Mouse (Mus musculus) embryonic fibroblast, embryonic 13.5 days (primary cell): ENCODE measurements around the gene Appbp2. TPM values are rescaled to one million over a fixed set of nuclear protein-coding genes. Genes with fewer than 3 reads are reported as not detected.
A peak's percentile ranks its signal among the peaks of the same experiment; 100 is the strongest.

ENCODE experiments used
- H3K27ac ChIP-seq: 2 replicates; pipeline ENCODE4 v1.5.1; 2012; ENCODE audit warnings: low read length, control low read depth, inconsistent platforms; ENCODE audit not compliant: insufficient read depth
- H3K4me1 ChIP-seq: 2 replicates; pipeline ENCODE4 v1.6.1; 2011; ENCODE audit warnings: low read length; ENCODE audit not compliant: control insufficient read depth, insufficient read depth
- H3K4me3 ChIP-seq: 2 replicates; pipeline ENCODE4 v1.5.1; 2011; ENCODE audit warnings: mild to moderate bottlenecking, control low read depth, low read length; ENCODE audit not compliant: insufficient read depth
- CTCF ChIP-seq: IDR thresholded peaks from 2 replicates; pipeline ENCODE4 v1.5.1; 2011; ENCODE audit warnings: mild to moderate bottlenecking, control low read depth, low read length, moderate library complexity, borderline replicate concordance; ENCODE audit not compliant: insufficient read depth
- POLR2A ChIP-seq: IDR thresholded peaks from 2 replicates; pipeline ENCODE4 v1.6.1; 2011; ENCODE audit warnings: low read depth, mild to moderate bottlenecking, control low read depth, low read length, moderate library complexity
- polyA plus RNA-seq: library from polyadenylated mRNA; stranded (reverse); fragments of >200 nt; gene quantifications from 2 replicates; pipeline ENCODE4 v1.2.4, GENCODE M21; 2011; ENCODE audit warnings: low read depth; ENCODE audit not compliant: missing spikeins, insufficient read length

Gene Appbp2
- 33.3 and 37.1 TPM in 2 replicates for polyA plus RNA-seq

DNA sequence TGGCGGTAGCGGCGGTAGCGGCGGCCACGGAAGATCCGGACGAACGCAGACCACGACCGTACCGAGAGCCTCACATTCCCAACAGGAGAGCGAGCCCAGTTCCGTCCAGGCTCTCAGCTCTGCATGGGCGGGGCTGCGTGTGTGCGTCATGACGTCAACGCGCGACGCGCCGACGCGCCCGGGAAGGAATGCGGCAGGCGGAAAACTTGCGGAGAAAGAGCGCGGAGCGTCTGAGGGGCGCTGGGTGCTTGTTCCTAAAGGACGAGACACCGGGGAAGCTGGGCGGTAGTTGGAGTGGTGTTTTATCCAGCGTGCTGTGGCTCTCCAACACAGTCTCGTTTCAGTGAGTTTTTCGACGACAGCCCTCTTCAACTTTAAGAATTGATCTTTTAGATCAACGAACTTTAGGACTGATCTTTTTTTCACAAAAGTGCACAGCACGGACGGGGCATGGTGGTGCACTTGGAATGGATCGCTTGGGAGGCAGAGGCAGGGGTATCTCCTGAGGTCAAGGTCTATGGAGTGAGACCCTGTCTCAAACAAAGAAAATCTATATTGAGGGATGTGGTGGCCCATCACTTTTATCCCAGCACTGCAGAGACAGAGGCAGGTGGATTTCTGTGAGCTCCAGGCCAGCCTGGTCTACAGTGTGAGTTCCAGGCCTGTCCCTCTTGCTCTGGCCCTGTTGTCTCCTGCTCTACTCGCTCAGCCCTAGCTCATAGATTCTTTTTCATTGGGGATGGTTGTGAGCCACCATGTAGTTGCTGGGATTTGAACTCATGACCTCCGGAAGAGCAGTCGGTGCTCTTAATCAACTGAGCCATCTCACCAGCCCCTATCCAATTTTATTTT lies at the start of gene Appbp2:
Gene Appbp2, minus strand, starts transcription at position 141 of the 852 bp plus-strand sequence.
- TF ChIP-seq CTCF (no peak), POLR2A (peak; percentile 90)
- peak within 1 kb of the TSS; percentile 98 for H3K4me3 ChIP-seq
- H3K27ac ChIP-seq = peak within 1 kb of the TSS; percentile 90
- no peaks in the 10 kb centered on the region for H3K4me1 ChIP-seq

DNA sequence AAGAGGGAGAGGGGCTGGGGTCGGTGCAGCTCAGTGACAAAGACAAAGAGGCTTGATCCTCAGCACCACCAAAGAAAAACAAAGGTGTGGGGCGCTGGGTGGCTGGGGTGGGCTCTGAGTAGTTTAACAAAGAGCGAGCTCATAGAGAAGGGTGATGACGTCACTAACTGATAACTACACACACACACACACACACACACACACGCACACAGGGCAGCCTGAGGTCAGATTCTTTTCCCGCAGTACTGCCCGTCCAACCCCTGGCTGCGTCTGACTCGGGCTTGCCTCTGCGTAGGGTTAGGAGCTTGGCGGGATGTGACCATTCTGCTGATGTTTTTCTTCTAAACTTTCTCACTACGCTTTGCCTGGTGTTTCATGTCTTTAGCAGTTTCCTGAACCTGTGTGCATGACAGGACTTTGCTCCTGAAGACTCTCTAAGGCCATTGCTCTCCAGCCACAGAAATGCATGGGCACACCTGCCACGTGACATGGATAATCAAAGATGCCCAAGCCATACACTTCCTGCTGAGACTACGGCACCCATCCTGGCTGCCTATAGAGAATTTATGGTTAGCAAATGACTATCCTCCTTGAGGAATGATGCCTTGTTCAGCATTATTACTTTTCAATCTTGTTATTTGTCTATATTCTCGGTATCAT lies 46.4 kb upstream of the Appbp2 start:
- Histone ChIP-seq H3K4me3 (no peak overlapping the region), H3K4me1 (peaks cover 6% of the 10 kb centered on the region; the same call in 1 of the 2 replicates), H3K27ac (no peak overlapping the region)
- TF ChIP-seq POLR2A = no peak
- TF ChIP-seq CTCF = no peak

DNA sequence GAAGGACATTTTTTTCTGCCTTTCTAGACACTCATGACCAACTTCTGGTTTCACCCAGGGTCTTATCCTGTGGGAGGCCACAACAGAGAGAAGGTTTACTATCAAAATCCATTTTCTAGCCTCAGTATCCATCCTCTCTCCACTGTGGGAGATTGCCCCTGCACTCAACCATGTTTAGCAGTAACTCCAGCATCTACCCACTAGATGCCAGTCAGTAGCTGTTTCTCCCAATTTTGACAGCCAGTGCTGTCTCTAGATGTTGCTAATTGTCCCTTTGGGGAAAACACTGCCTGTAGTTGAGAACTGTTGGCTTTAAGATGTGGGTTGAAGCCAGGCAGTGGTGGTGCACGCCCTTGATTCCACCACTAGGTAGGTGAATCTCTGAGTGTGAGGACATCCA lies 43.2 kb upstream of the Appbp2 start:
- no peak for TF ChIP-seq CTCF
- no peak for TF ChIP-seq POLR2A
- Histone ChIP-seq H3K4me3 (no peak overlapping the region), H3K4me1 (peaks cover 6% of the 10 kb centered on the region; the same call in 1 of the 2 replicates), H3K27ac (no peak overlapping the region)

DNA sequence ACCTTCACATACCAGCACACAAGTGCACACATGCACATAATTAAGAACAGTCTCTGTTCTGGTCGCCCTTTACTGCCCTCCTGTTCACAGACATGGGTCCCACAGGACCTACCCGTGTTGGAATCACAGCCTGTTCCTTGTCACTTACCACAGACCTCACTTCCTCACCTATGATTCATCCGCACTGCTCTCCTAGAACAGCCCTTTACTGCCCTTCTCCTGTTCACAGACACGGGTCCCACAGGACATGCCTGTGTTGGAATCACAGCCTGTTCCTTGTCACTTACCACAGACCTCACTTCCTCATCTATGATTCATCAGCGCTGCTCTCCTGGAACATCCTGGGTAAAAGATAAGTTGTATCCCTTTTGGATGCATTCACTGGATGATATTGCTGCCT lies 42.7 kb upstream of the Appbp2 start:
- no peak overlapping the region for H3K27ac ChIP-seq
- H3K4me1 ChIP-seq = peaks cover 6% of the 10 kb centered on the region; the same call in 1 of the 2 replicates
- no peak for TF ChIP-seq POLR2A
- TF ChIP-seq CTCF = no peak
- no peak overlapping the region for H3K4me3 ChIP-seq

DNA sequence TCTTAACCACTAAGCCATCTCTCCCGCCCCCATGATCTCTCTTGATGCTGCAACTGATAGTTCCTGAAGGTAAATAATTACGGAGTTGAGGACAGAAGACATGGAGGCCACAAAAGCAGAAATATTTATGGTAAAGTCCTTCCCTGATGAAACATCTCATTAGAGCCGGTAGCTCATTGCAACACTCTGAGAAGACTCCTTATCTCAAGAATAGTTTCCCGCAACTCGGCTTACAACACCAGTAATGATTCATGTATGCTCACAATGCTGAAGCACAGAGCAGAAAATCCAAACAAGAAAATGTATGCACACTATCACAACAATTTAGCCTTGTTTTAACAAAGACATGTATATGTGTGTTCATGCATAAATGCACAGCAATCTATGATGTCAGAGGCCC lies 40.2 kb upstream of the Appbp2 start:
- no peak overlapping the region for H3K27ac ChIP-seq
- H3K4me1 ChIP-seq = peaks cover 6% of the 10 kb centered on the region; the same call in 1 of the 2 replicates
- H3K4me3 ChIP-seq = no peak overlapping the region
- TF ChIP-seq POLR2A (no peak), CTCF (no peak)

DNA sequence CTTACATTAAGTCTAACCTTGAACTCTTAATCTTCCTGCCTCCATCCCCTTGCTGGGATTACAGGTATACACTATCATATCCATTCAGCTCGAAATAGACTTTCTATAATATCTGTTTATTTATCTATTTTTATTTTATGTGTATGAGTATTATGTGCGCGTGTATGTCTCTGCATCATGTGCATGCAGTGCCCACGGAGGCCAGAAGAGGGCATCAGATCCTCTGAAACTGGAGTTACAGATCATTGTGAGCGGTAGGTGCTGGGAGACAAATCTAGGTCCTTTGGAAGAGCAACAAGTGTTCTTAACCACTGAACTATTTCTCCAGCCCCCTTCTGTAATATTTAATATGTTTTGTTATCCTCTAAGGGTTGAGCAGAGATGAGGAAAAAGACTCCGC lies 38.4 kb upstream of the Appbp2 start:
- Histone ChIP-seq H3K4me1 (peaks cover 6% of the 10 kb centered on the region; the same call in 1 of the 2 replicates), H3K27ac (no peak overlapping the region), H3K4me3 (no peak overlapping the region)
- TF ChIP-seq CTCF = peak; percentile 44; the same call in 1 of the 2 replicates
- TF ChIP-seq POLR2A = no peak

DNA sequence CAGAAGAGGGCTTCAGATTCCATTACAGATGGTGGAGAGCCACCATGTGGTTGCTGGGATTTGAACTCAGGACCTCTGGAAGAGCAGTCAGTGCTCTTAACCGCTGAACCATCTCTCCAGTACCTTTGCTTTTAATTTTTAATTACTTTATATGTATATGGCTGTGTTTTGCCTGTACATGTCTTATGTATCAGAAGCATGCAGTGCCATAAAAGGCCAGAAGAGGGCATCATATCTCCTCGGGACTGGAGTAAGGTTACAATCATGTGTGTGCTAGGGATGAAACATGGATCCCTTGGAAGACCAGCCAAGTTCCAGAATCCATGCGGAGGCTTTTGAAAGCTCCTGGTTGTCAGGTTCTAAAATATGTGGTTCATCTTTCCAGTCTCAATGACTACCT lies 35.7 kb upstream of the Appbp2 start:
- peaks cover 6% of the 10 kb centered on the region for H3K4me1 ChIP-seq
- no peak for TF ChIP-seq CTCF
- no peak overlapping the region for H3K27ac ChIP-seq
- H3K4me3 ChIP-seq = no peak overlapping the region

DNA sequence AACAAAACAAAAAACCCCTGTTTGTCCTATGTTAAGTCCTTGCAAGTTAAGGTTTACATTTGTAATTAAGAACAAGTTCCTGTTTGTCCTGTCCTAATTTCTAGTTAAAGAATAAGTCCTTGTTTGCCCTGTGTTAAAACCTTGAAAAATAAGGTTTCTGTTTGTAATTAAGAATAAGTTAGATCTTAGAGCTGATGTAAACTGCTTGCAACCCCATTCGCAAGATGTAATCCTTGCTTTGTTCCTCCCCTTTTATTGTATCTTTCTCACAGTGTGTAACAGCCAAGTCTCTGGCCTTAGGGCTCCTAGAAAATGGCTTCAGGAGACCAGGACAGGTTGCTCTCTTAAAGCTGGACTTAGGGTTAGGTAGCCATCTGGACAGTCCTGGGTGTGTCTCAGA lies 32.5 kb upstream of the Appbp2 start:
- Histone ChIP-seq H3K4me1 (peaks cover 6% of the 10 kb centered on the region), H3K4me3 (no peak overlapping the region), H3K27ac (no peak overlapping the region)
- TF ChIP-seq POLR2A = no peak
- TF ChIP-seq CTCF = no peak

DNA sequence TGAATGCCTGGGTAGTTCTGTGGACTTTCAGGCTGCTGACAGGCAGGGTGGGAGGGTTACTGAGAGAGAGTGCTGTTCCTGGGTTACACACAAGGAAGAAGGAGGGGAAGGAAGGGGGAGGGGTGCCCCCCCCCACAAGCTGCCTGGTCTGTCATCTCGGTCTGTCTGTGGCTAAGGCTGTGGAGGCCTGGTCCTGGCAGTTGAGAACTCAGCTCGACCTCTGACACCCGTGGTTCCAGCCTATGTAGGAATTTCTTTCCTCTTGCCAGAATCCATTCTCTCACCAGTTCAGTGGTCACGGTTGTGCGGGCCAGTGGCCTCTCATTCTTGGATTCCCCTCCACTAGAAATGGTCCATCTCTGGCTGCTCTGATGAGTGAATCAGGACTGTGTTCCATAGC lies 29.7 kb upstream of the Appbp2 start:
- no peak overlapping the region for H3K4me3 ChIP-seq
- peaks cover 6% of the 10 kb centered on the region for H3K4me1 ChIP-seq
- no peak overlapping the region for H3K27ac ChIP-seq
- TF ChIP-seq POLR2A = no peak
- TF ChIP-seq CTCF = no peak

DNA sequence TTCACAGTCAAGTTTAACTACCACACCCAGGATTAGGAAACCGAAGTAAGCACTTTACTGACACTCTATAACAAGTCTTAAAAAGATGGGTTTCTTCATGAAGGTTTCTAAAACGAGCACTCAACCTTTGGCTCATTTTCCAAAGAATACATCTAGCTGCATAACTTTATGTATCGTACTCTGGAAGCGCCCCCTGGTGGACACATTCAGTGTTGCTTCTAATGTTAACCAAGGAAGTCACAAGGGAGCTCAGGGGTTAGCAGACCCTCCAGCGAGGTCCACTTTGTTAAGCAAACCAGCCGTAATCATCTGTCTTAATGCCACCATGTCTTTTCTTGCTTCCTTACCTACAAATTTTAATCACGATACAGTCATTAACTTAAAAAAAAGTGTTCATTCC lies 26.3 kb upstream of the Appbp2 start:
- H3K4me1 ChIP-seq = peaks cover 4% of the 10 kb centered on the region
- TF ChIP-seq POLR2A = no peak
- TF ChIP-seq CTCF = no peak
- no peak overlapping the region for H3K4me3 ChIP-seq
- H3K27ac ChIP-seq = no peak overlapping the region
